Mouse (Mus musculus) lung, embryonic 16.5 days (tissue): ENCODE data around the gene Birc7. TPM values are rescaled to one million over a fixed set of nuclear protein-coding genes. Genes with fewer than 3 reads are reported as not detected.

Experiments
- ATAC-seq: fragments of 200-750 bp; cut with Nextera tagmentation; 2 replicates; pipeline ENCODE4 v1.8.0; 2017; ENCODE audit warnings: low read depth, mild to moderate bottlenecking, moderate library complexity
- H3K27ac ChIP-seq: fragments of 300-500 bp; sonication (generic); 2 replicates; pipeline ENCODE4 v1.5.1; 2014; ENCODE audit warnings: mild to moderate bottlenecking, control low read depth, low read length
- H3K27me3 ChIP-seq: fragments of 300-500 bp; sonication (generic); 2 replicates; pipeline ENCODE4 v1.6.1; 2014; ENCODE audit warnings: low read depth, low read length, mixed read lengths; ENCODE audit not compliant: control insufficient read depth, insufficient read depth
- H3K36me3 ChIP-seq: fragments of 300-500 bp; sonication (generic); 2 replicates; pipeline ENCODE4 v1.6.1; 2014; ENCODE audit warnings: low read length; ENCODE audit not compliant: control insufficient read depth, insufficient read depth
- H3K4me1 ChIP-seq: fragments of 300-500 bp; sonication (generic); replicated peaks from 2 replicates; pipeline ENCODE4 v1.6.1; 2014; ENCODE audit warnings: low read length, mixed read lengths; ENCODE audit not compliant: control insufficient read depth, insufficient read depth
- H3K4me2 ChIP-seq: fragments of 300-500 bp; sonication (generic); 2 replicates; pipeline ENCODE4 v1.6.1; 2014; ENCODE audit warnings: low read depth, low read length, control low read depth
- H3K4me3 ChIP-seq: fragments of 300-500 bp; sonication (generic); 2 replicates; pipeline ENCODE4 v1.5.1; 2014; ENCODE audit warnings: mild to moderate bottlenecking, low read length, control low read depth
- H3K9ac ChIP-seq: fragments of 300-500 bp; sonication (generic); 2 replicates; pipeline ENCODE4 v1.6.1; 2014; ENCODE audit warnings: low read length, control low read depth
- H3K9me3 ChIP-seq: fragments of 300-500 bp; sonication (generic); 2 replicates; pipeline ENCODE4 v1.6.1; 2016; ENCODE audit warnings: low read length; ENCODE audit not compliant: control insufficient read depth
- WGBS: fragments of 180-500 bp; shearing (Covaris S2); extraction: QIAGEN DNeasy Blood & Tissue Kit; methylation state at CpG from one replicate; pipeline ENCODE4 v1.1.7; 2014; 5-methylcytosine and 5-hydroxymethylcytosine counted together
- polyA plus RNA-seq: library from polyadenylated mRNA; unstranded; fragments of >200 nt; fragmentation: Nextera tagmentation; extraction: Ambion mirVana; gene quantifications from 2 replicates; pipeline ENCODE4 v1.2.1, GENCODE M21; 2015

Gene Birc7
- polyA plus RNA-seq = 0.14 TPM in 1 of 2 replicates, not detected in the other

DNA sequence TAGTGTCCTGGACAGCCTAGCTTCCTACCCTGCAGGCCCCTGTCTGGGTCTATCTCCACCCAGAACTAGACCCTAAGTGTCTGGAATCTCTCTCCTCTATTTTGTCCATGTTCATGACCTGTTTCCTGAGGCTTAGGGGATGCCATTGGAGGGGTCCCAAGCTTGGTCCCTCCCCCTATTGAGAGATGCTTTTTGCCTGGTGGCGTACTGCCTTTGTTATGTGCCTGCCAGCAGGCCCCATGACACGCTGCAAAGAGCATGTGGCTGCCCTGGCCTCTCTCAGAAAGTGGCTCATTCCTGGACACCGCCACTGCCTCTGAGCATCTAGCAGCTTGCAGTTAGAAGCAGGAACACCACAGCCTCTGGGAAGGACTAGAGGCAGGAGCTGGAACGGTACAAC lies at the start of gene Birc7:
TSS of gene Birc7 (plus strand) at position 301 of the 400 bp plus-strand sequence.
- no peaks in the 10 kb centered on the region for H3K4me1 ChIP-seq
- no peaks in the 10 kb centered on the region for H3K36me3 ChIP-seq
- no peak within 1 kb of the TSS for H3K9ac ChIP-seq
- no peak within 1 kb of the TSS for H3K4me3 ChIP-seq
- H3K27ac ChIP-seq = no peak within 1 kb of the TSS
- H3K9me3 ChIP-seq = no peaks in the 10 kb centered on the region
- WGBS = 48% methylated on average over 4 of the region's 4 CpGs
- H3K4me2 ChIP-seq = no peak within 1 kb of the TSS
- ATAC-seq = no peak
- H3K27me3 ChIP-seq = no peaks in the 10 kb centered on the region

DNA sequence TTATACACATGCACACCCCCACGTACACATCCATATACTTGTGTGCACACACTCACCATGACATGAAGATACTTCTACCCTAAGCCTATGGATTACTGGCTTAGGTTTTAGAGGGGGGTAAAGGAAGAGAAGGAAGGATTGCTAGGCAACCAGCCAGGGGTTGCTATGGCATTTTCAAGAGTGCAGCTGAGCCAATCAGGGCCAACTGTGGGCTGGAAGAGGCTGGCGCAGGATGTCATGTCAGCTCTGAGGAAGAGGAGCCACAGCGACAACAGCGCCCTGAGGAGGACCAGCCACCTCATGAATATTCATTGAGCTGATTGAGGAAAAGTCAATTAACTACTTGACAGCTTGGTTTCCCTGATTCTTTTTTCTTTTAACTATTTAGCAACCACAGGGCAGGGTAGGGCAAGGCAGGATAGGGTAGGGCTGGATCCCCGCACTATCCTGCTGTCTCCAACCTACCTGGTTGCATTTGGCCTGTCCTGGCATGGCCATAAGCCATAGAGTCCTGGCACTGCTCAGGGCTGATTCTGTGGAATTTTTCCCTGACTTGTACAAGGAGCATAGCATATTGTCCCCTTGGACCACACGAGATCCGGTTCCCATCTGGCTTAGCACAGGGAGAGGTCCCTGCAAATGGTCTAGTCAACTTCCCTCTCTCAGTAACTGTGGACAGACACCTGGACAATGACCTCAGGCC lies 49.3 kb upstream of the Birc7 start:
- no peak for ATAC-seq
- 41% methylated on average over 7 of the region's 7 CpGs for WGBS

DNA sequence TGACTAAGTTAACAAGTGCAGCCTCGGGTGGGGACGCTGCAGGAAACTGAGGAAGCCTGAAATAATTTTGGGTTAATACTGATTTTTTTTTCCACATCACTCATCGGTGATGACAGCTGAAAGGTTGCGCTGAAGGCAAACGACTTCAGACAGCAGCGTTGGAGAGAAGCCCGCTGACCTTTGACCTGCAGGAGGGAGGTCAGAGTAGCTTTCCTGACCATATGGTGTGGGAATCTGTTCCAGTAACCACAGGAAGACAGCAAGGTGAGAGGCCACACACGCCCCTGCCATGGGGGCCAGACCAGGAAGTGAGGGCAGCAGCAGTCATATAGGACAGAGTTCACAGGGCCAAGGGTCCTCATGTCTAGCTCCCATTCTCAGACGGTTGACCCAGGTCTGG lies 47.5 kb upstream of the Birc7 start:
- Histone ChIP-seq H3K4me2 (no peak overlapping the region), H3K4me3 (no peak overlapping the region), H3K36me3 (no peaks in the 10 kb centered on the region), H3K27ac (no peak overlapping the region), H3K27me3 (no peaks in the 10 kb centered on the region), H3K9ac (no peak overlapping the region), H3K4me1 (no peaks in the 10 kb centered on the region), H3K9me3 (no peaks in the 10 kb centered on the region)
- WGBS = 43% methylated on average over 9 of the region's 9 CpGs
- ATAC-seq = no peak

More for the DNA sequence above, 49.3 kb upstream of the Birc7 start:
- Histone ChIP-seq H3K9me3 (no peaks in the 10 kb centered on the region), H3K27ac (no peak overlapping the region), H3K4me1 (no peaks in the 10 kb centered on the region), H3K4me3 (no peak overlapping the region), H3K36me3 (no peaks in the 10 kb centered on the region), H3K27me3 (no peaks in the 10 kb centered on the region), H3K9ac (no peak overlapping the region), H3K4me2 (no peak overlapping the region)

DNA sequence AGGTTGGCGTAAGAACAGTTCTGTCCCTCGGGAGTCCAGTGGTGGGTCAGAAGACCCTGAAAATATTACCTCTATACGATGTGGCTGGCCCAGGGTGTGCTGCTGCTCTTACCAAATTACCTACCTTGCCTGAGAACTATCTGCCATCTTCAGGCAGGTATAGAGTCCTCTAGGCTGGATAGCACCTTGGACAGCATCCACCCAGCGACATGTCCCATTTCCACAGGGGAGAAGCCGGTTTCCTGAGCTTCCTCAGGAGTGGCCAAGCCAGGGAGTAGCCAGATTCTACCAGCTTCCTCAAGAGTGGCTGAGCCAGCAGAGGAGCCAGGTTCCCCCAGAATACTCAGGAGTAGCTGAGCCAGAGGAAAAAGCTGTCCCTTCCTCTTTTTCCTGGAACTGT lies 43.6 kb upstream of the Birc7 start:
- H3K4me2 ChIP-seq = no peak overlapping the region
- no peaks in the 10 kb centered on the region for H3K36me3 ChIP-seq
- H3K27me3 ChIP-seq = peaks cover 22% of the 10 kb centered on the region
- ATAC-seq = no peak
- H3K9ac ChIP-seq = no peak overlapping the region
- H3K27ac ChIP-seq = no peak overlapping the region
- H3K9me3 ChIP-seq = no peaks in the 10 kb centered on the region
- no peak overlapping the region for H3K4me3 ChIP-seq
- WGBS = 44% methylated on average over 5 of the region's 5 CpGs
- H3K4me1 ChIP-seq = no peaks in the 10 kb centered on the region

DNA sequence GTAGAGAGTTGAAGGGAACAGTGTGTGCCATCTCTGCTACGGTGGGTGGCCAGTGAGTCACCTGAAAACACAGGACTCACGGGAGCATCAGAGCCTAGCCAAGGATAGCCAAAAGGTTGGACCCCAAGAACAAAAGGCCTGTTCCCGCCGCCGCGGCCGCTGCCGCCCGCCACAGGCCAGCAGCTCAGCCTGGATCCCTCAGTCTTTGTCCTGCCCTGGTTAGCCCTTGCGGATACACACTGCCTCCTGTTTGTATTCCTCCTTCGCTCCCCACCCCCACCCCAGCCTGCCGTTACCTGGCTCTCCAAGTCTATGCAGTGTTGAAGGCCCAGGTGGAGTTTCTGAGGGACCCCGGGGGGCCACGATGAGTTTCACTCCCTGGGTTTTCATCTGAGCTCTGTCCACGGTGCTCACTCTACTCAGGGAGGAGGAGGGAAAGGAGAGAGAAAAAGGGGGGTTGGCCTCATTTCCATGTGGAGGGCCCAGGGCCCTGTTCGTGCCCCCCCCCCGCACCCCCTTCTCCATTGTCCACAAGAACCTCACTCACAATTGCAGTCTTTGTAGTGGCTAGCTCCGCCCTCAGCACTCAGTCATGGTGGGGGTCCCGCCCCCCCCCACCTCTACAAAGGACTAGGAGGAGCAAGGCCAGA lies 39.4 kb upstream of the Birc7 start:
- ATAC-seq = no peak
- Histone ChIP-seq H3K36me3 (no peaks in the 10 kb centered on the region), H3K4me2 (no peak overlapping the region), H3K9ac (no peak overlapping the region), H3K27me3 (peaks cover 63% of the 10 kb centered on the region), H3K4me1 (peaks cover 15% of the 10 kb centered on the region), H3K4me3 (no peak overlapping the region), H3K9me3 (no peaks in the 10 kb centered on the region), H3K27ac (no peak overlapping the region)
- WGBS = 16% methylated on average over 19 of the region's 19 CpGs

DNA sequence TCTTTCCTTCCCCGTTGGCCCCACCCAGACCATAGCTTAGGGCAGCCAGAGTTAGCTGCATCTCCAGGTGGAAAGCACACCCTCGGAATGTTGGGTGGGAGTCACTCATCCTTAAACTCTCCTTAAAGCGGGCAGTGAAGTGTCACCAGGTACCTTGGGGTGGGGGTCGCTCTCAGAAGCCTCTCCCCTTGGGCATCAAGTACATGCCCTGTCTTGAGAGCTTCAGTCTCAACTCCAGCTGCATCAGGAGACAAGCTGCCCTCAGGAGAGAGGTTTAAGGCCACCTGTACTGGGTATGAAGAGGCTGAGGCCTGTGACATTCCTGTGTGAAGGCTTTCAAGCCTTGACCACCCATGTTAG lies 38.9 kb upstream of the Birc7 start:
- Histone ChIP-seq H3K27ac (no peak overlapping the region), H3K9ac (no peak overlapping the region), H3K36me3 (no peaks in the 10 kb centered on the region), H3K4me2 (no peak overlapping the region), H3K9me3 (no peaks in the 10 kb centered on the region), H3K27me3 (peaks cover 68% of the 10 kb centered on the region), H3K4me3 (no peak overlapping the region), H3K4me1 (peaks cover 15% of the 10 kb centered on the region)
- no peak for ATAC-seq
- WGBS = 19% methylated on average over 4 of the region's 4 CpGs

DNA sequence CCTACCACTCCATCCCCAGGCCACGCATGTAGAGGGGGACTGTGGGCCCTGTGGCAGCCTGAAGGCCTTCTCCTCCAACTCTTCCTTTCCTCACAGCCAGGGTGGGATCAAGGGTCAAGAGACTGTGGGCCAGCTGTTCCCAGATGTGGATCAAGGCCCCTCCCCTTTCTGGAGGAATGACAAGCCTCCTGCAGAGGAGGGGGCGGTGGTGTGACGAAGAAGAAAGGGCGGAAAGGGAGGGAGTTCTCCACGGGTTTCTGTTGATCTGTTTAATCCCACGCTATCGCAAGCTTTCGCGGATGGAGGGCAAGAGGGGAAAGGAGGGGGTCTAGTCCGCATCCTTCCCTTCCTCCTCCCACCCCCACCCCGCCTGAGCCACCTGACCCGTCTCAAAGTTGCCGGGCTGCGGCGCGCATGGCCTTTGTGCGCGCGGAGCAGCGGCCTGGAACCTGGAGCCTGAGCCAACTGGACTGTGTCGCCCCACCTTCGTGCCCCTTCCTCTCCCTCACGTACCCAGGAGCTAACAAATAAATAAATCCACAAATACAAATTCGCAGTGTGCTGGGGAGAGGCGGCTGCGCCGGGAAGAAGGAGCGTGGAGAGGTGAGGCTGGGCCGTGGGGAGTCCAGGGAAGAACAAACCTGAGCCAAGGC lies 38.3 kb upstream of the Birc7 start:
- no peak overlapping the region for H3K27ac ChIP-seq
- H3K9ac ChIP-seq = no peak overlapping the region
- ATAC-seq = no peak
- peaks cover 75% of the 10 kb centered on the region for H3K27me3 ChIP-seq
- peaks cover 15% of the 10 kb centered on the region for H3K4me1 ChIP-seq
- no peak overlapping the region for H3K4me2 ChIP-seq
- H3K9me3 ChIP-seq = no peaks in the 10 kb centered on the region
- no peak overlapping the region for H3K4me3 ChIP-seq
- H3K36me3 ChIP-seq = no peaks in the 10 kb centered on the region
- WGBS = under 1% methylated on average over 27 of the region's 29 CpGs

DNA sequence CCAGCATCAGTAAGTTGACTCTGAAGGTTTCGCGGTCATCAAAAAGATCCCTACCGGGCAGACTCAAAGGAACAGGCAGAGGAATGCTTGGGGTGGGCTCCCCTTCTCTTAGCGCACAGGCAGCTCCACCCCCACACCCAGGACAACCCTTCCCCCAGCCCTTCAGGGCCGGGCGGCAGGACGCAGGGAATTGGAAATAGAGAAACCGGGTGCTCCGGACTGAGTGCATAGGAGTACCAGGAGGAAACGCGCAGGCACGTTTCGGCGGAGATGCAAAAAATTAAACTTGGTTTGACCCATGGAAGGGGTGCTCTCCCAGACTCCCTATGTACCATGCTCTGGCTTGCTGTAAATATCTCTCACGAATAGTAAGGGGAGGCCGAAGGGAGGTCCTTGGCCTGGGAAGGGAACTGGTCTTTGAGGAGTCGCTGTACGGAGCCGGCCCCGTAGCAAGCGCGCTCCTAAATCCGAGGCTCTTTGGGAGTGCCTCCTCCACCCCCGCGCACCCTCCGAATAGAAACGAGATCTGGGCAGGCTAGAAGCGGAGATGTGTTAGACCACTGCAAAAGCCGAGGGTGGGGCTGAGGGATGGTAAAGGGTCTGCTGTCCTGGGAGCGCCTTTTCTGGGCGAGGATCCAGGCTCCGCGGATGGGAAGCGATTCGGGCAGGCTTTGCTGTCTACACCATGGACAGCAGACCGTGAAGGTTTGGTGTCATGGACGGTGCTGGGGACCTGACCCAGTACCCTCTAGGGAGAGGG lies 37.6 kb upstream of the Birc7 start:
- whole genome bisulfite sequencing = 1% methylated on average over 37 of the region's 37 CpGs
- ATAC-seq = no peak

DNA sequence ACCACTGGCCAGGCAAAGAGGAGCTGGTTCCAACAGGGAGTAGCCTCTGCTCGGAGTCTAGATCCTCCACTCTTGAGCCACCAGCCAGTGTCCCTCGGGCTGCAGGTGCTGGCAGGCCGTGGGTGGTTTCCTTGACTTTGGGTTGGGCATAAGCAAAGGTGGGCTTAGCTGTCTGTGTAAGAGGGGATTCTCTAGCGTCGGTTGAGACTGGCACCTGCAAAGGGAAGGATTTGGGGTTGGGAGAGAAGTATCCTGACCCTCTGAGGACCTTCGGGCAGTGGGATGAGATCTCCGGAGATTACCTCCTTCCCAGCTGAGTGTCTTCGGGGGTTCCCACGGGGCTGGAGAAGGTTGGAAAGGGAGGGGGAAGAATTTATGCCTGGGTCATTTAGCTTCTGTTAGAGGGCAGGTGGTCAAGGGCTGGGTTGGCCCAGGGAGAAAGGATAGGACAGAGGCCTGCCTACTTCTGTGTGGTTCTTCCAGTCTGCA lies 36.9 kb upstream of the Birc7 start:
- Histone ChIP-seq H3K4me3 (no peak overlapping the region), H3K4me2 (no peak overlapping the region), H3K27ac (no peak overlapping the region), H3K9ac (no peak overlapping the region), H3K9me3 (no peaks in the 10 kb centered on the region), H3K27me3 (peaks cover 84% of the 10 kb centered on the region), H3K36me3 (no peaks in the 10 kb centered on the region), H3K4me1 (peaks cover 15% of the 10 kb centered on the region)
- ATAC-seq = no peak
- WGBS = 12% methylated on average over 9 of the region's 9 CpGs

More for the DNA sequence above, 37.6 kb upstream of the Birc7 start:
- H3K27ac ChIP-seq = no peak overlapping the region
- no peaks in the 10 kb centered on the region for H3K9me3 ChIP-seq
- H3K36me3 ChIP-seq = no peaks in the 10 kb centered on the region
- H3K9ac ChIP-seq = no peak overlapping the region
- no peak overlapping the region for H3K4me2 ChIP-seq
- peaks cover 15% of the 10 kb centered on the region for H3K4me1 ChIP-seq
- H3K4me3 ChIP-seq = no peak overlapping the region
- H3K27me3 ChIP-seq = peaks cover 82% of the 10 kb centered on the region
